Comparison of ENCODE assay signal across 10 mouse cellular contexts in the genomic region with DNA sequence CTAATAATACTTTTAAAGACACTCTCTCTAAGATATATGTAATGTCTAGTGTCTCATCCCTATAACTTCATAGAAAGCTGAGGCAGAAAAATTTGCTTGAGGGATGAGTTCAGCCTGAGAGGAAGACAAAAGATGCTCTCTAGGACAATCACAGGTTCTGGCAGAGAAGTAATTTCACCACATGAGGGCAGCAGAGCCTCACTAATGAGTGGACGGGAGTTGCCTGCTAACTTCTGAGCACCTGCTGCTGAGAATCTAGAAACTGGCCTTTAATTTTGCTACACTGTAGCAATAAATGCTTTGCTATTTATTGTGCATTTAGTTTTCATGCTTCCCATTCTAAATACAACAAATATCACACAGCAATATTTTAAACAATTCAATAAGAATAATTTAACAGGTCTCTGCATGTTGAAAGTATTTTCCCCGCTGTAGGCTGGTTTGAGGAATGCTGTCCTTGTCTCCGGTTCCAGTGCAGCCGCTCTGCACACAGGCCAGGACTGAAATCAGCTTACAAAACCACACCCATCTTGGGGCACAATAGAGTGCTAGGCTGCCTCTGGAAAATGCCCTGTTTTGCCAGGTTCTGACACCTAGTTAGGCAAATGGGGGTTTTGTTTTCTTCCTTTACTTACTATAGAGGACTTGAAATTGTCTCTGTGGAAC. TPM values are rescaled to one million over a fixed set of nuclear protein-coding genes. Genes with fewer than 3 reads are reported as not detected.
DNase-seq lines count a peak whose midpoint lies in the region; ATAC-seq and TF ChIP-seq lines count a peak whose summit lies in the region.
"Had no signal": no experiment of that assay in that cellular context is flagged by ENCODE, and none has a peak within 500 bp of the region (broad histone marks: within the 10 kb centered on the region; RNA-seq: fewer than 3 reads in every experiment).

No protein-coding gene starts in this region.

- 41% methylated on average over 4 of the region's 4 CpGs for WGBS in intestine, embryonic 14.5 days
- 42% methylated on average over 4 of the region's 4 CpGs for WGBS in intestine, embryonic 15.5 days
- 35% methylated on average over 4 of the region's 4 CpGs for WGBS in heart, postnatal 0 days

- H3K9ac ChIP-seq in intestine, embryonic 14.5 days (ENCODE audit: low read length), result no peak overlapping the region
- no peak overlapping the region for H3K9ac ChIP-seq in intestine, embryonic 15.5 days
- H3K9ac ChIP-seq in heart, postnatal 0 days (replicated peaks; ENCODE audit: low read depth, low read length), result no peak overlapping the region
- H3K9ac ChIP-seq: neural tube, embryonic 12.5 days had no signal

- intact Hi-C loops in left cerebral cortex, postnatal 10 days (cut with DNase I), result loop anchor here (5.0 to 10.0 kb wide), 2 partner anchors 490 to 838 kb away; no protein-coding TSS in a partner anchor

- TF ChIP-seq EP300 in heart, postnatal 0 days (IDR thresholded peaks at IDR 0.05; ENCODE audit: low read depth), result no peak

- peak; percentile 88 for TF ChIP-seq CTCF in heart, postnatal 0 days (IDR thresholded peaks at IDR 0.05; ENCODE audit: low read depth)

- H3K27ac ChIP-seq in intestine, embryonic 14.5 days (ENCODE audit: low read depth), result no peak overlapping the region
- no peak overlapping the region for H3K27ac ChIP-seq in intestine, embryonic 15.5 days
- no peak overlapping the region for H3K27ac ChIP-seq in heart, postnatal 0 days (ENCODE audit: low read depth)
- H3K27ac ChIP-seq: neural tube, embryonic 12.5 days had no signal

- no peaks in the 10 kb centered on the region for H3K4me1 ChIP-seq in intestine, embryonic 14.5 days (replicated peaks; ENCODE audit: control insufficient read depth, insufficient read depth, low read length)
- H3K4me1 ChIP-seq in intestine, embryonic 15.5 days (replicated peaks), result no peaks in the 10 kb centered on the region
- H3K4me1 ChIP-seq in heart, postnatal 0 days (ENCODE audit: control insufficient read depth, insufficient read depth), result no peaks in the 10 kb centered on the region
- H3K4me1 ChIP-seq: neural tube, embryonic 12.5 days had no signal

- ATAC-seq in intestine, embryonic 14.5 days (replicated peaks; ENCODE audit: low FRiP score, low TSS enrichment, low read depth), result no peak
- no peak for ATAC-seq in intestine, embryonic 15.5 days
- ATAC-seq in heart, postnatal 0 days (ENCODE audit: insufficient read depth, low read depth), result no peak

- no peak overlapping the region for H3K4me2 ChIP-seq in intestine, embryonic 14.5 days (ENCODE audit: low read length)
- no peak overlapping the region for H3K4me2 ChIP-seq in intestine, embryonic 15.5 days (replicated peaks)
- H3K4me2 ChIP-seq in heart, postnatal 0 days (ENCODE audit: low read depth, low read length), result no peak overlapping the region
- H3K4me2 ChIP-seq: neural tube, embryonic 12.5 days had no signal

- DNase-seq in intestine, embryonic 14.5 days (ENCODE audit: low spot score), result peak; percentile 91
- DNase-seq in NIH3T3 (ENCODE audit: low read depth), result peak; percentile 82
- peak; percentile 92 to 94 for DNase-seq in cerebellum, postnatal 10 days
- peak; percentile 71 for DNase-seq in heart, postnatal 0 days (ENCODE audit: low spot score)
- peak; percentile 69 to 79 for DNase-seq in left cerebral cortex, postnatal 10 days (ENCODE audit: extremely low spot score in 1 of 2, low spot score in 2 of 2)
- peak; percentile 44 to 69 for DNase-seq in natural killer cell, adult 2 months (ENCODE audit: low spot score in 2 of 2)
- peak; percentile 40 to 83 for DNase-seq in thymus, postnatal 10 days (ENCODE audit: low spot score in 2 of 2)

- H3K27me3 ChIP-seq in intestine, embryonic 14.5 days (replicated peaks; ENCODE audit: control insufficient read depth, insufficient read depth, low read length), result no peaks in the 10 kb centered on the region
- H3K27me3 ChIP-seq in intestine, embryonic 15.5 days (replicated peaks), result no peaks in the 10 kb centered on the region
- no peaks in the 10 kb centered on the region for H3K27me3 ChIP-seq in heart, postnatal 0 days (ENCODE audit: control insufficient read depth, insufficient read depth, low read length)
- H3K27me3 ChIP-seq: neural tube, embryonic 12.5 days had no signal

- H3K36me3 ChIP-seq in intestine, embryonic 14.5 days (ENCODE audit: control insufficient read depth, insufficient read depth, low read length), result no peaks in the 10 kb centered on the region
- no peaks in the 10 kb centered on the region for H3K36me3 ChIP-seq in intestine, embryonic 15.5 days
- H3K36me3 ChIP-seq in heart, postnatal 0 days (replicated peaks; ENCODE audit: control insufficient read depth, insufficient read depth, low read length), result no peaks in the 10 kb centered on the region
- H3K36me3 ChIP-seq: neural tube, embryonic 12.5 days had no signal

- H3K9me3 ChIP-seq in intestine, embryonic 14.5 days (ENCODE audit: control insufficient read depth, low read length), result no peaks in the 10 kb centered on the region
- no peaks in the 10 kb centered on the region for H3K9me3 ChIP-seq in intestine, embryonic 15.5 days
- no peaks in the 10 kb centered on the region for H3K9me3 ChIP-seq in heart, postnatal 0 days (replicated peaks; ENCODE audit: control insufficient read depth, low read length)
- H3K9me3 ChIP-seq: neural tube, embryonic 12.5 days had no signal

- H3K4me3 ChIP-seq in intestine, embryonic 14.5 days (ENCODE audit: low read depth, low read length), result no peak overlapping the region
- H3K4me3 ChIP-seq in intestine, embryonic 15.5 days (replicated peaks), result no peak overlapping the region
- H3K4me3 ChIP-seq in heart, postnatal 0 days (ENCODE audit: low read depth, low read length), result no peak overlapping the region
- H3K4me3 ChIP-seq: erythroblast, embryonic 14.5 days; neural tube, embryonic 12.5 days had no signal

RNA-seq across cellular contexts. Expression of gene Spesp1, which starts 5.1 kb away (rescaled TPM):
- not detected in 2 replicates for polyA plus RNA-seq in intestine, embryonic 14.5 days (2014; fragmentation: Nextera tagmentation; extraction: Ambion mirVana)
- not detected in 2 replicates for polyA plus RNA-seq in intestine, embryonic 15.5 days (2015; fragmentation: Nextera tagmentation; extraction: Ambion mirVana)
- total RNA-seq in heart, postnatal 0 days (2014; rRNA removed; ENCODE audit: low replicate concordance), result not detected in 2 replicates
- not detected in 2 replicates for polyA plus RNA-seq in heart, postnatal 0 days (2015; fragmentation: Nextera tagmentation; extraction: Ambion mirVana)
- total RNA-seq in left cerebral cortex, postnatal 10 days (2021), result not detected
- polyA plus RNA-seq: erythroblast, embryonic 14.5 days; neural tube, embryonic 12.5 days had no signal

RNA-seq across cellular contexts. Expression of gene Anp32a, which starts 54.0 kb away (rescaled TPM):
- 99.8 and 103 TPM in 2 replicates for polyA plus RNA-seq in intestine, embryonic 14.5 days (2014; fragmentation: Nextera tagmentation; extraction: Ambion mirVana)
- 149 and 165 TPM in 2 replicates for polyA plus RNA-seq in intestine, embryonic 15.5 days (2015; fragmentation: Nextera tagmentation; extraction: Ambion mirVana)
- total RNA-seq in heart, postnatal 0 days (2014; rRNA removed; ENCODE audit: low replicate concordance), result 20.8 and 28.8 TPM in 2 replicates
- 127 and 132 TPM in 2 replicates for polyA plus RNA-seq in heart, postnatal 0 days (2015; fragmentation: Nextera tagmentation; extraction: Ambion mirVana)
- total RNA-seq in left cerebral cortex, postnatal 10 days (2021), result 100 to 1,000 TPM; 232 to 233 TPM
